Mouse (Mus musculus) hindbrain, embryonic 11.5 days (tissue): ENCODE results near the gene Plekhm3. TPM values are rescaled to one million over a fixed set of nuclear protein-coding genes. Genes with fewer than 3 reads are reported as not detected.

Experiments
- ATAC-seq: fragments of 200-750 bp; cut with Nextera tagmentation; 2 replicates; pipeline ENCODE4 v1.8.0; 2017; ENCODE audit warnings: mild to moderate bottlenecking, moderate TSS enrichment, moderate library complexity; ENCODE audit not compliant: low FRiP score
- DNase-seq: peaks from one replicate; pipeline ENCODE4 v3.0.0-alpha.2; 2015; ENCODE audit warnings: low spot score
- H3K27ac ChIP-seq: fragments of 300-500 bp; sonication (generic); 2 replicates; pipeline ENCODE4 v1.5.1; 2014; ENCODE audit warnings: mild to moderate bottlenecking, low read depth, low read length
- H3K27me3 ChIP-seq: fragments of 300-500 bp; sonication (generic); 2 replicates; pipeline ENCODE4 v1.6.1; 2014; ENCODE audit warnings: mild to moderate bottlenecking, low read length, moderate library complexity, mixed read lengths; ENCODE audit not compliant: control insufficient read depth, insufficient read depth
- H3K36me3 ChIP-seq: fragments of 300-500 bp; sonication (generic); 2 replicates; pipeline ENCODE4 v1.6.1; 2014; ENCODE audit warnings: mild to moderate bottlenecking, low read length, moderate library complexity, mixed read lengths; ENCODE audit not compliant: control insufficient read depth, insufficient read depth
- H3K4me1 ChIP-seq: fragments of 300-500 bp; sonication (generic); replicated peaks from 2 replicates; pipeline ENCODE4 v1.6.1; 2014; ENCODE audit warnings: low read length, mixed read lengths; ENCODE audit not compliant: control insufficient read depth, insufficient read depth
- H3K4me2 ChIP-seq: fragments of 300-500 bp; sonication (generic); replicated peaks from 2 replicates; pipeline ENCODE4 v1.6.1; 2014; ENCODE audit warnings: mild to moderate bottlenecking, low read depth, low read length
- H3K4me3 ChIP-seq: fragments of 300-500 bp; sonication (generic); 2 replicates; pipeline ENCODE4 v1.5.1; 2014; ENCODE audit warnings: low read depth, low read length
- H3K9ac ChIP-seq: fragments of 300-500 bp; sonication (generic); 2 replicates; pipeline ENCODE4 v1.6.1; 2014; ENCODE audit warnings: low read depth, low read length
- H3K9me3 ChIP-seq: fragments of 300-500 bp; sonication (generic); 2 replicates; pipeline ENCODE4 v1.6.1; 2016; ENCODE audit warnings: low read length; ENCODE audit not compliant: control insufficient read depth
- WGBS: fragments of 180-500 bp; shearing (Covaris S2); extraction: QIAGEN DNeasy Blood & Tissue Kit; methylation state at CpG from one replicate; pipeline ENCODE4 v1.1.7; 2014; 5-methylcytosine and 5-hydroxymethylcytosine counted together
- polyA plus RNA-seq: library from polyadenylated mRNA; unstranded; fragments of >200 nt; fragmentation: Nextera tagmentation; extraction: Ambion mirVana; gene quantifications from 2 replicates; pipeline ENCODE4 v1.2.1, GENCODE M21; 2014

Plekhm3 gene
- polyA plus RNA-seq, 1 experiment from 2014 or later, result 9.6 TPM

GRCm38 (mm10) chr1:64794096-64794495 lies 162.5 kb downstream of the Plekhm3 start:
- H3K4me1 ChIP-seq, result 0 out of 2 replicates have a peak, but pooled peaks cover 2% of the 10 kb centered on the region
- H3K27ac ChIP-seq, result no peak overlapping the region
- DNase-seq (no peak), ATAC-seq (no peak)
- WGBS, result 91% methylated on average over 11 of the region's 11 CpGs
- H3K9ac ChIP-seq, result no peak overlapping the region
- no peak overlapping the region for H3K4me3 ChIP-seq
- H3K36me3 ChIP-seq, result no peaks in the 10 kb centered on the region
- H3K27me3 ChIP-seq, result no peaks in the 10 kb centered on the region
- no peaks in the 10 kb centered on the region for H3K9me3 ChIP-seq
- H3K4me2 ChIP-seq, result no peak overlapping the region

GRCm38 (mm10) chr1:64793234-64793530 lies 163.4 kb downstream of the Plekhm3 start:
- no peak overlapping the region for H3K27ac ChIP-seq
- DNase-seq, result no peak
- no peaks in the 10 kb centered on the region for H3K9me3 ChIP-seq
- no peaks in the 10 kb centered on the region for H3K27me3 ChIP-seq
- H3K4me1 ChIP-seq, result 0 out of 2 replicates have a peak, but pooled peaks cover 2% of the 10 kb centered on the region
- ATAC-seq, result no peak
- no peak overlapping the region for H3K4me2 ChIP-seq
- no peaks in the 10 kb centered on the region for H3K36me3 ChIP-seq
- H3K9ac ChIP-seq, result no peak overlapping the region
- H3K4me3 ChIP-seq, result no peak overlapping the region
- WGBS, result 88% methylated on average over 4 of the region's 4 CpGs

- Histone ChIP-seq H3K9ac (no peak overlapping the region), H3K4me1 (0 out of 2 replicates have a peak, but pooled peaks cover 2% of the 10 kb centered on the region), H3K4me2 (no peak overlapping the region), H3K36me3 (no peaks in the 10 kb centered on the region), H3K9me3 (no peaks in the 10 kb centered on the region), H3K4me3 (no peak overlapping the region), H3K27ac (no peak overlapping the region), H3K27me3 (no peaks in the 10 kb centered on the region)
- DNase-seq, result no peak
- 78% methylated on average over 11 of the region's 11 CpGs for WGBS
- ATAC-seq, result no peak
Observed at GRCm38 (mm10) chr1:64792521-64793233, 163.9 kb downstream of the Plekhm3 start.

- H3K4me3 ChIP-seq, result no peak overlapping the region
- 48% methylated on average over 6 of the region's 6 CpGs for WGBS
- no peak overlapping the region for H3K27ac ChIP-seq
- ATAC-seq, result no peak
- H3K27me3 ChIP-seq, result no peaks in the 10 kb centered on the region
- H3K4me1 ChIP-seq, result 0 out of 2 replicates have a peak, but pooled peaks cover 2% of the 10 kb centered on the region
- no peaks in the 10 kb centered on the region for H3K9me3 ChIP-seq
- H3K9ac ChIP-seq, result no peak overlapping the region
- no peaks in the 10 kb centered on the region for H3K36me3 ChIP-seq
- H3K4me2 ChIP-seq, result no peak overlapping the region
- DNase-seq, result no peak
Observed at GRCm38 (mm10) chr1:64791826-64792225, 164.8 kb downstream of the Plekhm3 start.

GRCm38 (mm10) chr1:64790806-64791790 lies 165.5 kb downstream of the Plekhm3 start:
- H3K4me3 ChIP-seq, result no peak overlapping the region
- no peak overlapping the region for H3K9ac ChIP-seq
- no peaks in the 10 kb centered on the region for H3K27me3 ChIP-seq
- no peak for ATAC-seq
- 0 out of 2 replicates have a peak, but pooled peaks cover 2% of the 10 kb centered on the region for H3K4me1 ChIP-seq
- H3K27ac ChIP-seq, result no peak overlapping the region
- H3K4me2 ChIP-seq, result no peak overlapping the region
- no peak for DNase-seq
- no peaks in the 10 kb centered on the region for H3K9me3 ChIP-seq
- WGBS, result 62% methylated on average over 9 of the region's 9 CpGs
- no peaks in the 10 kb centered on the region for H3K36me3 ChIP-seq

GRCm38 (mm10) chr1:64787701-64788515 lies 168.7 kb downstream of the Plekhm3 start:
- no peaks in the 10 kb centered on the region for H3K27me3 ChIP-seq
- H3K9ac ChIP-seq, result no peak overlapping the region
- H3K4me2 ChIP-seq, result no peak overlapping the region
- no peaks in the 10 kb centered on the region for H3K4me1 ChIP-seq
- no peak overlapping the region for H3K27ac ChIP-seq
- WGBS, result 82% methylated on average over 6 of the region's 6 CpGs
- ATAC-seq, result no peak
- no peaks in the 10 kb centered on the region for H3K36me3 ChIP-seq
- DNase-seq, result no peak
- H3K9me3 ChIP-seq, result no peaks in the 10 kb centered on the region
- H3K4me3 ChIP-seq, result no peak overlapping the region

GRCm38 (mm10) chr1:64779863-64780262 lies 176.8 kb downstream of the Plekhm3 start:
- H3K9ac ChIP-seq, result peak overlapping the region; percentile 31; the same call in 1 of the 2 replicates
- no peak overlapping the region for H3K27ac ChIP-seq
- ATAC-seq, result peak; percentile 81

GRCm38 (mm10) chr1:64779415-64779814 lies 177.2 kb downstream of the Plekhm3 start:
- H3K9me3 ChIP-seq, result no peaks in the 10 kb centered on the region
- H3K27ac ChIP-seq, result no peak overlapping the region
- peak overlapping the region; percentile 26 for H3K4me2 ChIP-seq
- peak overlapping the region; percentile 31; the same call in 1 of the 2 replicates for H3K9ac ChIP-seq
- no peak for DNase-seq
- H3K27me3 ChIP-seq, result no peaks in the 10 kb centered on the region
- no peak overlapping the region for H3K4me3 ChIP-seq
- no peaks in the 10 kb centered on the region for H3K36me3 ChIP-seq
- ATAC-seq, result peak; percentile 62; the same call in 1 of the 2 replicates
- WGBS, result 26% methylated on average over 5 of the region's 5 CpGs
- peaks cover 3% of the 10 kb centered on the region; the same call in 1 of the 2 replicates for H3K4me1 ChIP-seq

More at GRCm38 (mm10) chr1:64779863-64780262, 176.8 kb downstream of the Plekhm3 start:
- peaks cover 3% of the 10 kb centered on the region; the same call in 1 of the 2 replicates for H3K4me1 ChIP-seq
- DNase-seq, result peak; percentile 62
- no peaks in the 10 kb centered on the region for H3K36me3 ChIP-seq
- no peaks in the 10 kb centered on the region for H3K9me3 ChIP-seq
- H3K4me2 ChIP-seq, result peak overlapping the region; percentile 26
- 21% methylated on average over 12 of the region's 12 CpGs for WGBS
- no peaks in the 10 kb centered on the region for H3K27me3 ChIP-seq
- no peak overlapping the region for H3K4me3 ChIP-seq
